Mouse (Mus musculus): ENCODE data around the gene Ndufa8. TPM values are rescaled to one million over a fixed set of nuclear protein-coding genes. Genes with fewer than 3 reads are reported as not detected.

Ndufa8 gene
- polyA plus RNA-seq, 1 experiment from 2014 or later: 259 TPM

GRCm38 (mm10) chr2:36056248-36056647, 7.0 kb upstream of the Ndufa8 start:
- Histone ChIP-seq H3K4me1 (ENCODE audit: control insufficient read depth, insufficient read depth, low read length) (no peaks in the 10 kb centered on the region), H3K36me3 (ENCODE audit: control insufficient read depth, insufficient read depth, low read length) (no peaks in the 10 kb centered on the region), H3K27ac (ENCODE audit: low read length) (no peak overlapping the region), H3K27me3 (ENCODE audit: control insufficient read depth, insufficient read depth, low read length) (0 out of 2 replicates have a peak, but pooled peaks cover 2% of the 10 kb centered on the region), H3K4me3 (replicated peaks; ENCODE audit: low read length) (no peak overlapping the region), H3K9ac (ENCODE audit: low read length) (no peak overlapping the region), H3K4me2 (ENCODE audit: low read depth, low read length) (no peak overlapping the region), H3K9me3 (replicated peaks; ENCODE audit: control insufficient read depth, low read length) (no peaks in the 10 kb centered on the region)
- ATAC-seq (ENCODE audit: insufficient read depth, low FRiP score): no peak
- WGBS: 44% methylated on average over 3 of the region's 3 CpGs

- ATAC-seq (ENCODE audit: insufficient read depth, low FRiP score): no peak
- 59% methylated on average over 3 of the region's 3 CpGs for WGBS
- Histone ChIP-seq H3K4me1 (ENCODE audit: control insufficient read depth, insufficient read depth, low read length) (peaks cover 3% of the 10 kb centered on the region), H3K4me2 (ENCODE audit: low read depth, low read length) (no peak overlapping the region), H3K27me3 (ENCODE audit: control insufficient read depth, insufficient read depth, low read length) (0 out of 2 replicates have a peak, but pooled peaks cover 2% of the 10 kb centered on the region), H3K9me3 (replicated peaks; ENCODE audit: control insufficient read depth, low read length) (no peaks in the 10 kb centered on the region), H3K36me3 (ENCODE audit: control insufficient read depth, insufficient read depth, low read length) (no peaks in the 10 kb centered on the region), H3K27ac (ENCODE audit: low read length) (no peak overlapping the region; the same call in 1 of the 2 replicates), H3K4me3 (replicated peaks; ENCODE audit: low read length) (no peak overlapping the region), H3K9ac (ENCODE audit: low read length) (no peak overlapping the region)
Observed at GRCm38 (mm10) chr2:36053249-36053648, 4.0 kb upstream of the Ndufa8 start.

GRCm38 (mm10) chr2:36049567-36049954, 355 bp upstream of the Ndufa8 start:
- Histone ChIP-seq H3K27ac (ENCODE audit: low read length) (no peak overlapping the region), H3K27me3 (ENCODE audit: control insufficient read depth, insufficient read depth, low read length) (no peaks in the 10 kb centered on the region), H3K4me1 (ENCODE audit: control insufficient read depth, insufficient read depth, low read length) (peaks cover 9% of the 10 kb centered on the region), H3K4me3 (replicated peaks; ENCODE audit: low read length) (peak overlapping the region; percentile 93), H3K4me2 (ENCODE audit: low read depth, low read length) (peak overlapping the region; percentile 55), H3K36me3 (ENCODE audit: control insufficient read depth, insufficient read depth, low read length) (no peaks in the 10 kb centered on the region), H3K9ac (ENCODE audit: low read length) (no peak overlapping the region), H3K9me3 (replicated peaks; ENCODE audit: control insufficient read depth, low read length) (no peaks in the 10 kb centered on the region)
- peak; percentile 16; the same call in 1 of the 2 replicates for ATAC-seq (ENCODE audit: insufficient read depth, low FRiP score)
- 40% methylated on average over 10 of the region's 10 CpGs for WGBS

DNA sequence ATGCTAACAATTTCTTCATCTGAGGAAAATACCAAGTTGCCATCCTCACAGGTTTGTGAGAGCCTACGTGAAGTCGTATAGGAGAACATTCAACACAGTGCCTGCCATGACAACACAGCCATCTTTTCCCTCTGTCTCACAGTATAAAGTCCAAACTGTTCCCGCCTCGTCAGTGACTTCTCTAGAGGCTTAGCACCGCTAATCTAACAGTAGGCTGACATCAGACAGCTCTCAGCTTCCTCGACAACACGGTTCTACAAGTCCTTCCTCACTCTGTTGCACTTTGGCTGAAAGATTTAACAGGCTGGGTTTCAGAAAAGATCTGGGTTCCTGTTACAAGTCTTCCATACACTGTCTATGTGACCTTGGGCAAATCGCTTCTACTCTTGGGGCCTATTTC, 1.0 kb downstream of the Ndufa8 start:
- ATAC-seq (ENCODE audit: insufficient read depth, low FRiP score): no peak
- WGBS: 59% methylated on average over 8 of the region's 8 CpGs
- Histone ChIP-seq H3K36me3 (ENCODE audit: control insufficient read depth, insufficient read depth, low read length) (no peaks in the 10 kb centered on the region), H3K4me1 (ENCODE audit: control insufficient read depth, insufficient read depth, low read length) (peaks cover 9% of the 10 kb centered on the region), H3K9me3 (replicated peaks; ENCODE audit: control insufficient read depth, low read length) (no peaks in the 10 kb centered on the region), H3K4me2 (ENCODE audit: low read depth, low read length) (peak overlapping the region; percentile 94), H3K4me3 (replicated peaks; ENCODE audit: low read length) (peak overlapping the region; percentile 93), H3K27me3 (ENCODE audit: control insufficient read depth, insufficient read depth, low read length) (no peaks in the 10 kb centered on the region), H3K9ac (ENCODE audit: low read length) (peak overlapping the region; percentile 92), H3K27ac (ENCODE audit: low read length) (no peak overlapping the region)

DNA sequence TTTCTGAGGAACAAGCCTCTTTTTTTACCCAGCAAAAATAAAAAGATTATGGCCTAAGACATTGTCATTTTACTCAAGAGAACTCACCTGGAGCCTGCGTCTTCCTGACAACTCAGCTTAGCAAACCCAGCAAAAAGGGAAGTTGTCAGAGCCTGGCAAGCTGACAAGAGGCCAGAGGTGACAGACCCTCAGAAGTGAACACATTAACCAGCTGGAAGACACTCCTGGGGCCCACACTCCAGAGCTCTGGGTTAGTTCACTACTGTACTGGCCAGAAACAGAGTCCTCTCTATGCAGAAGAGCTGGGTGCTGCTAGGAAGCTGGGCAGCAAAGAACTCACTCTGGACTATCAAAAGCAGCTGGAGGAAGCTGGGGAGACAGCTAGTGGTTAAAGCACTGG, 8.3 kb downstream of the Ndufa8 start:
- peaks cover 21% of the 10 kb centered on the region for H3K36me3 ChIP-seq (ENCODE audit: control insufficient read depth, insufficient read depth, low read length)
- no peak overlapping the region for H3K9ac ChIP-seq (ENCODE audit: low read length)
- H3K4me1 ChIP-seq (ENCODE audit: control insufficient read depth, insufficient read depth, low read length): no peaks in the 10 kb centered on the region
- H3K9me3 ChIP-seq (replicated peaks; ENCODE audit: control insufficient read depth, low read length): no peaks in the 10 kb centered on the region
- no peaks in the 10 kb centered on the region for H3K27me3 ChIP-seq (ENCODE audit: control insufficient read depth, insufficient read depth, low read length)
- WGBS: 73% methylated on average over 1 of the region's 1 CpGs
- ATAC-seq (ENCODE audit: insufficient read depth, low FRiP score): no peak
- H3K4me3 ChIP-seq (replicated peaks; ENCODE audit: low read length): no peak overlapping the region
- H3K4me2 ChIP-seq (ENCODE audit: low read depth, low read length): no peak overlapping the region
- no peak overlapping the region for H3K27ac ChIP-seq (ENCODE audit: low read length)

- Histone ChIP-seq H3K36me3 (ENCODE audit: control insufficient read depth, insufficient read depth, low read length) (peaks cover 21% of the 10 kb centered on the region), H3K9ac (ENCODE audit: low read length) (no peak overlapping the region), H3K27me3 (ENCODE audit: control insufficient read depth, insufficient read depth, low read length) (no peaks in the 10 kb centered on the region), H3K4me2 (ENCODE audit: low read depth, low read length) (no peak overlapping the region), H3K4me3 (replicated peaks; ENCODE audit: low read length) (no peak overlapping the region), H3K27ac (ENCODE audit: low read length) (peak overlapping the region; percentile 68), H3K4me1 (ENCODE audit: control insufficient read depth, insufficient read depth, low read length) (no peaks in the 10 kb centered on the region), H3K9me3 (replicated peaks; ENCODE audit: control insufficient read depth, low read length) (no peaks in the 10 kb centered on the region)
- no peak for ATAC-seq (ENCODE audit: insufficient read depth, low FRiP score)
- WGBS: 77% methylated on average over 7 of the region's 7 CpGs
Observed at GRCm38 (mm10) chr2:36039297-36039985, 9.8 kb downstream of the Ndufa8 start.

- Histone ChIP-seq H3K9me3 (replicated peaks; ENCODE audit: control insufficient read depth, low read length) (0 out of 2 replicates have a peak, but pooled peaks cover 3% of the 10 kb centered on the region), H3K9ac (ENCODE audit: low read length) (no peak overlapping the region), H3K27ac (ENCODE audit: low read length) (no peak overlapping the region), H3K4me2 (ENCODE audit: low read depth, low read length) (no peak overlapping the region), H3K4me3 (replicated peaks; ENCODE audit: low read length) (no peak overlapping the region), H3K4me1 (ENCODE audit: control insufficient read depth, insufficient read depth, low read length) (no peaks in the 10 kb centered on the region), H3K27me3 (ENCODE audit: control insufficient read depth, insufficient read depth, low read length) (no peaks in the 10 kb centered on the region), H3K36me3 (ENCODE audit: control insufficient read depth, insufficient read depth, low read length) (peaks cover 21% of the 10 kb centered on the region)
- 48% methylated on average over 11 of the region's 11 CpGs for WGBS
- peak; percentile 14; the same call in 1 of the 2 replicates for ATAC-seq (ENCODE audit: insufficient read depth, low FRiP score)
Observed at GRCm38 (mm10) chr2:36035413-36036081, 13.7 kb downstream of the Ndufa8 start.

DNA sequence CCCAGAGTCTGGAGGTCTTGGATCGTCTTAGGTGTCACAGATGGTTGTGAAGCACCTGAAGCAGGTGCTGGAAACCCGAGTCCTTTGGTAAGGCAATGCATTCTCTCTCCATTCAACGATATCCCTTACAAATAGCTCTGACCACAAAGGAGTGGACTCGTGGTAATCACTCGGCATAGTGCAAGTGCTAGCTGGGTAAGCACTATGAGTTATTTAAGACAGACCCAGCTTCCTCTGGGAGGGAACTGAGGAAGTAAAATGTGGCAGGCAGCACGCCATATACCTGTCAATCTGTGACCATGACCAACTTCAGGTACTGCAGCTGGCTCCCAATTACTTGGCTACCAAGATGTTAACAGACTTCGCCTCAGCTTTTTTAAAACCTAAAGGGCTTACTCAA, 14.3 kb downstream of the Ndufa8 start:
- ATAC-seq (ENCODE audit: insufficient read depth, low FRiP score): no peak
- H3K27me3 ChIP-seq (ENCODE audit: control insufficient read depth, insufficient read depth, low read length): no peaks in the 10 kb centered on the region
- H3K36me3 ChIP-seq (ENCODE audit: control insufficient read depth, insufficient read depth, low read length): peaks cover 21% of the 10 kb centered on the region
- no peak overlapping the region for H3K27ac ChIP-seq (ENCODE audit: low read length)
- 0 out of 2 replicates have a peak, but pooled peaks cover 3% of the 10 kb centered on the region for H3K9me3 ChIP-seq (replicated peaks; ENCODE audit: control insufficient read depth, low read length)
- H3K9ac ChIP-seq (ENCODE audit: low read length): no peak overlapping the region
- 88% methylated on average over 7 of the region's 7 CpGs for WGBS
- no peak overlapping the region for H3K4me2 ChIP-seq (ENCODE audit: low read depth, low read length)
- no peak overlapping the region for H3K4me3 ChIP-seq (replicated peaks; ENCODE audit: low read length)
- no peaks in the 10 kb centered on the region for H3K4me1 ChIP-seq (ENCODE audit: control insufficient read depth, insufficient read depth, low read length)

DNA sequence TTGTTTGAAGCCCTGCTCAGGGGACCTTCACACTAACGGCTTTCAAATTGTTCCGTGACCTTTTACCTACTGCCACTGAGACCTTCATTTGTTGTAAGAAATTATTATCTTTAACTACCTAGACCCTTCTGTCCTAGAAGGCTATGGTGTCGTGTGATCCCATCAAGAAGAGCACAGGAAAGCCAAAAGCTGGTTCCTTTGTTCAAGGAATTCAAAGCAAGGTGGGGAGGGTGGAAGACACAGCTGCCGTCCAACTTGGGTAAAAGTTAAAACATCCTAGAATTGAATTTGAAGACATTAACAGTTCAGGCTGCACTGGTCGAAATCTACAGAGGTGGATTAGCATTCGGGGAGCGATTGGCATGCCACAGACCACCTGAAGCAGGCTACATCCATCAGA, 15.2 kb downstream of the Ndufa8 start:
- Histone ChIP-seq H3K27me3 (ENCODE audit: control insufficient read depth, insufficient read depth, low read length) (no peaks in the 10 kb centered on the region), H3K36me3 (ENCODE audit: control insufficient read depth, insufficient read depth, low read length) (peaks cover 14% of the 10 kb centered on the region), H3K9me3 (replicated peaks; ENCODE audit: control insufficient read depth, low read length) (0 out of 2 replicates have a peak, but pooled peaks cover 3% of the 10 kb centered on the region), H3K4me3 (replicated peaks; ENCODE audit: low read length) (no peak overlapping the region), H3K4me2 (ENCODE audit: low read depth, low read length) (no peak overlapping the region), H3K9ac (ENCODE audit: low read length) (no peak overlapping the region), H3K27ac (ENCODE audit: low read length) (no peak overlapping the region), H3K4me1 (ENCODE audit: control insufficient read depth, insufficient read depth, low read length) (no peaks in the 10 kb centered on the region)
- 77% methylated on average over 7 of the region's 7 CpGs for WGBS
- no peak for ATAC-seq (ENCODE audit: insufficient read depth, low FRiP score)
